Mouse (Mus musculus): ENCODE measurements around the gene Otogl. TPM values are rescaled to one million over a fixed set of nuclear protein-coding genes. Genes with fewer than 3 reads are reported as not detected.

Gene Otogl
- polyA plus RNA-seq, 1 experiment from 2014 or later: 0.24 TPM

- no peaks in the 10 kb centered on the region for H3K27me3 ChIP-seq
- no peaks in the 10 kb centered on the region for H3K9me3 ChIP-seq
- H3K36me3 ChIP-seq: no peaks in the 10 kb centered on the region
- H3K27ac ChIP-seq: no peak overlapping the region
- H3K9ac ChIP-seq (replicated peaks): no peak overlapping the region
- H3K4me3 ChIP-seq (replicated peaks): no peak overlapping the region
- no peak for ATAC-seq (ENCODE audit: insufficient number of reproducible peaks, insufficient read depth, low FRiP score, low TSS enrichment, low read depth)
- WGBS: 12% methylated on average over 7 of the region's 7 CpGs
- H3K4me2 ChIP-seq: no peak overlapping the region
- H3K4me1 ChIP-seq (replicated peaks): 0 out of 2 replicates have a peak, but pooled peaks cover 2% of the 10 kb centered on the region
Measured at GRCm38 (mm10) chr10:107799671-107800353, 112.1 kb downstream of the Otogl start.

DNA sequence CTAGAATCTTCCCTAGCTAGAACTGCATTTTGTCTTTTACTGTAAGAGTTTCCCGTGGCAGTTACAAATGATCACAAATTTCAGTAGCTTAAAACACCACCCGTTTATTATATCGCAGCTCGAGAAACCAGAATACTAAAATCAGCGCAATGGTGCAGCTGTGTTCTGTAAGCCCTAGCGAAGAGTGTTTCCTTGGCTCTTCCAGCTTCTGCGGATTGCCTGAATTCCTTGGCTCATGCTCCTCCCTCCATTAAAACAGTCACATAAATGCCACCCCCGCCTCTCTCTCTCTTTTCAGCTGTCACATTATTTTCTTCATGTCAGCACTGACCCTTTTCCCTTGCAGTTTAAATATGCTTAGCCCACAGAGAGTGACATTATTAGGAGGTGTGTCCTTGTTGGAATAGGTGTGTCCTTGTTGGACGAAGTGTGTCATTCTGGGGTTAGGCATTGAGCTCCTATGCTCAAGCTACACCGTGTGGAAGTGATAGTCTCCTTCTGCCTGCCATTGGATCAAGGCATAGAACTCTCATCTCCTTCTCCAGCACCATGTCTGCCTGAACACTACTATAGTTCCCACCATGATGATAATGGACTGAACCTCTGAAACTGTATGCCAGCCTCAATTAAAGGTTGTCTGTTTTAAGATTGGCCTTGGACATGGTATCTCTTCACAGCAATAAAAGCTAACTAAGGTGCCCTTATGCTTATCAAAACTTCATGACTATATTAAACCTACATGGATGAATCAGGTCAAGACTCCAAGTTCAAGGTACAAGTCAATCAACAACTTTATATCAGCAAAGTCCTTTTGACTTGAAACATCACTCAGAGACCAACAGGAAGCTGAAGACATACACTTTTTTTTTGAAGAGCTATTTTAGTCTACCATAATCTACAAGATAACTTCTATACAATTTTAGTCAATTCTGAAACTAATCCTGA is 116.8 kb downstream of the Otogl start:
- no peak overlapping the region for H3K9ac ChIP-seq (replicated peaks)
- no peak overlapping the region for H3K27ac ChIP-seq
- no peak overlapping the region for H3K4me2 ChIP-seq
- WGBS: 81% methylated on average over 10 of the region's 10 CpGs
- no peaks in the 10 kb centered on the region for H3K36me3 ChIP-seq
- H3K27me3 ChIP-seq: no peaks in the 10 kb centered on the region
- no peaks in the 10 kb centered on the region for H3K4me1 ChIP-seq (replicated peaks)
- no peak overlapping the region for H3K4me3 ChIP-seq (replicated peaks)
- no peak for ATAC-seq (ENCODE audit: insufficient number of reproducible peaks, insufficient read depth, low FRiP score, low TSS enrichment, low read depth)
- H3K9me3 ChIP-seq: no peaks in the 10 kb centered on the region

- no peaks in the 10 kb centered on the region for H3K4me1 ChIP-seq (replicated peaks)
- H3K4me2 ChIP-seq: no peak overlapping the region
- H3K9me3 ChIP-seq: no peaks in the 10 kb centered on the region
- H3K27me3 ChIP-seq: no peaks in the 10 kb centered on the region
- no peak overlapping the region for H3K9ac ChIP-seq (replicated peaks)
- no peak for ATAC-seq (ENCODE audit: insufficient number of reproducible peaks, insufficient read depth, low FRiP score, low TSS enrichment, low read depth)
- H3K36me3 ChIP-seq: no peaks in the 10 kb centered on the region
- no peak overlapping the region for H3K27ac ChIP-seq
- H3K4me3 ChIP-seq (replicated peaks): no peak overlapping the region
- WGBS: 79% methylated on average over 3 of the region's 3 CpGs
Measured at GRCm38 (mm10) chr10:107792491-107792890, 119.4 kb downstream of the Otogl start.

- H3K4me1 ChIP-seq (replicated peaks): no peaks in the 10 kb centered on the region
- no peaks in the 10 kb centered on the region for H3K36me3 ChIP-seq
- H3K9me3 ChIP-seq: no peaks in the 10 kb centered on the region
- 79% methylated on average over 2 of the region's 2 CpGs for WGBS
- no peak overlapping the region for H3K4me2 ChIP-seq
- no peak overlapping the region for H3K9ac ChIP-seq (replicated peaks)
- H3K27me3 ChIP-seq: no peaks in the 10 kb centered on the region
- H3K4me3 ChIP-seq (replicated peaks): no peak overlapping the region
- H3K27ac ChIP-seq: no peak overlapping the region
- ATAC-seq (ENCODE audit: insufficient number of reproducible peaks, insufficient read depth, low FRiP score, low TSS enrichment, low read depth): no peak
Measured at GRCm38 (mm10) chr10:107779548-107779947, 132.4 kb downstream of the Otogl start.

- H3K4me2 ChIP-seq: no peak overlapping the region
- H3K27me3 ChIP-seq: no peaks in the 10 kb centered on the region
- H3K4me3 ChIP-seq (replicated peaks): no peak overlapping the region
- 85% methylated on average over 1 of the region's 1 CpGs for WGBS
- H3K4me1 ChIP-seq (replicated peaks): no peaks in the 10 kb centered on the region
- H3K27ac ChIP-seq: no peak overlapping the region
- H3K9me3 ChIP-seq: no peaks in the 10 kb centered on the region
- no peaks in the 10 kb centered on the region for H3K36me3 ChIP-seq
- no peak overlapping the region for H3K9ac ChIP-seq (replicated peaks)
- ATAC-seq (ENCODE audit: insufficient number of reproducible peaks, insufficient read depth, low FRiP score, low TSS enrichment, low read depth): no peak
Measured at GRCm38 (mm10) chr10:107759624-107760023, 152.3 kb downstream of the Otogl start.

DNA sequence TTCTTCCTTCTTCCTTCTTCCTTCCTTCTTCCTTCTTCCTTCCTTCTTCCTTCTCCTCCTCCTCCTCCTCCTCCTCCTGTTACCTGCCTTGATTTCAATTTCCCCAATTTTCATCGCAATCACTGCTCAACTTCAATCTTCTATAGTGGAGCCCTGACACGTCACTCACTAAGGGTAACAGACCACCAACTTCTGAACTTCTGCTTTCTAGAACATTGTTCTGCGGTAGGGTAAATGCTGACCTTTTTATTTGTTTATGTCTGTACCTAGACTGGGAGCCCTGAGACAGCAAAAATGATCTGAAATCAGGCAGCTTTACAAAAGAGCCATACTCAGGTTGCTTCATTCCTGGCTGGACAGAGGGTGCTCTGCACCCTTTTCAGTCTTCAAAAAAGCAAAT is 158.5 kb downstream of the Otogl start:
- H3K36me3 ChIP-seq: no peaks in the 10 kb centered on the region
- no peak for ATAC-seq (ENCODE audit: insufficient number of reproducible peaks, insufficient read depth, low FRiP score, low TSS enrichment, low read depth)
- 94% methylated on average over 3 of the region's 3 CpGs for WGBS
- no peak overlapping the region for H3K4me3 ChIP-seq (replicated peaks)
- no peak overlapping the region for H3K9ac ChIP-seq (replicated peaks)
- no peak overlapping the region for H3K27ac ChIP-seq
- H3K4me1 ChIP-seq (replicated peaks): peaks cover 13% of the 10 kb centered on the region
- no peak overlapping the region for H3K4me2 ChIP-seq
- no peaks in the 10 kb centered on the region for H3K9me3 ChIP-seq
- H3K27me3 ChIP-seq: no peaks in the 10 kb centered on the region

DNA sequence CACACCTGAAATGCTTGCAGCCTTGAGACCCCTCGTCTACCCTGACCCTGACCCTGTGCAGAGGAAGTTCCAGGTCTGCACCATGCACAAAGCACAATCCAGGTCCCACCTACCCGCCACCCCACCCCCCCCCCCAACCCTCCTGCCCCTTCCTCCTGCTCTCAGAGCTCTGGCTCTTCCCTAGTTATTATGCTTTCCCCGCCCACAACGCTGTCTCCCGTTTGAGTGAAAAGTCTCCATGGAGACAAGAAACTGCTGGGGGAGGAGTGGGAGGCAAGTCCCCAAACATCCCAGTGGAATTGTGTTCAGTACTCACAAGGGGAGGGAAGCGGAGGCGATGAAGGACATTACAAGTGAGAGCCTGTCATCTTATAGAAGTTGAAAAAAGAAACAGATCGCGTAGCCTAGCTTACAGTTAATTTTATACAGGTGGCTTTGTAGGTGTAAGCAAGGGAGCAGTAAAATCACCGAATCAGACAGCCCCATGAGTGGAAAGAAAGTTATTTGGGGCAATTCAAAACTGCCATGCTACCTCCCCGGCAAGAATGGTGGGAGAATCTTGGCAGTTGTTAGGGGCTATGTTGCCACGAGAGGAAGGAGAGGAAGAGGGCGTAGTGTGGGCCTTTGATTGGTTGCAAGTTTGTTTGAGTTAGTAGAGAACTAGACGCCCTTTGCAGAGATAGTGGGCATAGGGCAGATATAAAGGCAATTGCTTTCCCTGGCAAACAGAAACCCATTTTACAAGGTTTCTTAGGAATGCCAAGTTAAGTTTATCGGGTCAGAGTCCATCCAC is 159.4 kb downstream of the Otogl start:
- Histone ChIP-seq H3K4me3 (replicated peaks) (peak overlapping the region; percentile 19), H3K27me3 (no peaks in the 10 kb centered on the region), H3K36me3 (no peaks in the 10 kb centered on the region), H3K27ac (no peak overlapping the region), H3K4me1 (replicated peaks) (peaks cover 13% of the 10 kb centered on the region), H3K4me2 (peak overlapping the region; percentile 48), H3K9me3 (no peaks in the 10 kb centered on the region), H3K9ac (replicated peaks) (no peak overlapping the region)
- ATAC-seq (ENCODE audit: insufficient number of reproducible peaks, insufficient read depth, low FRiP score, low TSS enrichment, low read depth): peak; percentile 56; the same call in 1 of the 2 replicates
- WGBS: 31% methylated on average over 15 of the region's 15 CpGs

DNA sequence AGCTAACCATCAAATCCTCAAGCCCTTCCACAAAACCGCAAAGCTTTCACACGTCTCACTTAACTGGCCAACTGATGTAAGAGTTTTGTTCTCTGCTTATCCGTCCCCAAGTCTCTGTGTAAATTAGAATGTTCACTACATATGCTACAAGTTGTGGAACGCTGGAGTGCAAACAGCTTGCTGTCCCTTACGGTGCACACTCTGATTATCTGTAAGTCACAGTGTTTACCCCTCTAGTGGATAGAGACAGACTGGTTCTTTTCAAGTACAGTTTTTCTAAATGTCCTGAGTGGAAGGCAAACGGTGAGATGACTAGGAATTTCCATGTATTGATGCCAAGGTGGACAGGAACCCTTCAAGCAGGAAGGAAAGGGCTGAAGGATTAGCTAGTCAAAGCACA is 160.0 kb downstream of the Otogl start:
- Histone ChIP-seq H3K27me3 (no peaks in the 10 kb centered on the region), H3K4me1 (replicated peaks) (peaks cover 13% of the 10 kb centered on the region), H3K27ac (no peak overlapping the region), H3K36me3 (no peaks in the 10 kb centered on the region), H3K4me3 (replicated peaks) (peak overlapping the region; percentile 19; the same call in 1 of the 2 replicates), H3K4me2 (peak overlapping the region; percentile 48), H3K9ac (replicated peaks) (no peak overlapping the region), H3K9me3 (no peaks in the 10 kb centered on the region)
- ATAC-seq (ENCODE audit: insufficient number of reproducible peaks, insufficient read depth, low FRiP score, low TSS enrichment, low read depth): no peak
- WGBS: 43% methylated on average over 6 of the region's 6 CpGs

GRCm38 (mm10) chr10:107747566-107747965 is 164.4 kb downstream of the Otogl start:
- Histone ChIP-seq H3K27me3 (no peaks in the 10 kb centered on the region), H3K4me2 (no peak overlapping the region), H3K4me1 (replicated peaks) (peaks cover 10% of the 10 kb centered on the region), H3K9ac (replicated peaks) (no peak overlapping the region), H3K4me3 (replicated peaks) (no peak overlapping the region), H3K27ac (no peak overlapping the region), H3K36me3 (no peaks in the 10 kb centered on the region), H3K9me3 (no peaks in the 10 kb centered on the region)
- 21% methylated on average over 5 of the region's 5 CpGs for WGBS
- no peak for ATAC-seq (ENCODE audit: insufficient number of reproducible peaks, insufficient read depth, low FRiP score, low TSS enrichment, low read depth)

- H3K9me3 ChIP-seq: no peaks in the 10 kb centered on the region
- no peak overlapping the region for H3K27ac ChIP-seq
- peak; percentile 66; the same call in 1 of the 2 replicates for ATAC-seq (ENCODE audit: insufficient number of reproducible peaks, insufficient read depth, low FRiP score, low TSS enrichment, low read depth)
- no peak overlapping the region for H3K9ac ChIP-seq (replicated peaks)
- H3K27me3 ChIP-seq: no peaks in the 10 kb centered on the region
- no peak overlapping the region for H3K4me3 ChIP-seq (replicated peaks)
- no peaks in the 10 kb centered on the region for H3K36me3 ChIP-seq
- 0 out of 2 replicates have a peak, but pooled peaks cover 2% of the 10 kb centered on the region for H3K4me1 ChIP-seq (replicated peaks)
- H3K4me2 ChIP-seq: peak overlapping the region; percentile 21; the same call in 1 of the 2 replicates
- WGBS: 19% methylated on average over 9 of the region's 9 CpGs
Measured at GRCm38 (mm10) chr10:107746717-107747116, 165.2 kb downstream of the Otogl start.

- 0 out of 2 replicates have a peak, but pooled peaks cover 9% of the 10 kb centered on the region for H3K4me1 ChIP-seq (replicated peaks)
- WGBS: 23% methylated on average over 5 of the region's 5 CpGs
- no peak overlapping the region for H3K27ac ChIP-seq
- ATAC-seq (ENCODE audit: insufficient number of reproducible peaks, insufficient read depth, low FRiP score, low TSS enrichment, low read depth): peak; percentile 86; the same call in 1 of the 2 replicates
- H3K4me3 ChIP-seq (replicated peaks): no peak overlapping the region
- H3K9me3 ChIP-seq: no peaks in the 10 kb centered on the region
- H3K27me3 ChIP-seq: no peaks in the 10 kb centered on the region
- no peaks in the 10 kb centered on the region for H3K36me3 ChIP-seq
- no peak overlapping the region for H3K4me2 ChIP-seq
- H3K9ac ChIP-seq (replicated peaks): no peak overlapping the region
Measured at GRCm38 (mm10) chr10:107739815-107740214, 172.1 kb downstream of the Otogl start.

Data from limb, embryonic 12.5 days (tissue).